Mouse (Mus musculus) olfactory bulb, adult 2 months (tissue): ENCODE results near the gene Rbms2. TPM values are rescaled to one million over a fixed set of nuclear protein-coding genes. Genes with fewer than 3 reads are reported as not detected.
"Not testable (repeated sequence)": the region's sequence is repeated elsewhere in the genome, so short reads cannot be mapped to it uniquely, and the experiment has no call there.

ENCODE experiments used
- H3K27ac ChIP-seq: fragments of 200-500 bp; 2 replicates; pipeline ENCODE4 v1.5.1; 2012; ENCODE audit warnings: low read depth, low read length; ENCODE audit not compliant: insufficient read depth
- H3K4me1 ChIP-seq: fragments of 200-500 bp; 2 replicates; pipeline ENCODE4 v1.6.1; 2012; ENCODE audit warnings: low read length; ENCODE audit not compliant: control insufficient read depth, insufficient read depth
- H3K4me3 ChIP-seq: fragments of 200-500 bp; 2 replicates; pipeline ENCODE4 v1.5.1; 2012; ENCODE audit warnings: mild to moderate bottlenecking, low read depth, low read length, moderate library complexity; ENCODE audit not compliant: insufficient read depth
- CTCF ChIP-seq: fragments of 200-500 bp; IDR thresholded peaks from 2 replicates; pipeline ENCODE4 v1.5.1; 2012; ENCODE audit warnings: low read depth, mild to moderate bottlenecking, low read length, moderate library complexity; ENCODE audit not compliant: insufficient read depth
- POLR2A ChIP-seq: fragments of 200-500 bp; IDR thresholded peaks from 2 replicates; pipeline ENCODE4 v1.6.1; 2012; ENCODE audit warnings: mild to moderate bottlenecking, low read depth, low read length, moderate library complexity; ENCODE audit not compliant: insufficient read depth
- WGBS: fragments of 180-500 bp; shearing (Covaris S2); methylation state at CpG from one replicate; pipeline ENCODE4 v1.1.7; 2018; 5-methylcytosine and 5-hydroxymethylcytosine counted together
- polyA plus RNA-seq: library from polyadenylated mRNA; stranded (reverse); fragments of >200 nt; gene quantifications from 2 replicates; pipeline ENCODE4 v1.2.4, GENCODE M21; 2012; ENCODE audit warnings: low replicate concordance; ENCODE audit not compliant: missing spikeins, insufficient read depth, insufficient read length

Rbms2 gene
- not detected in 2 replicates for polyA plus RNA-seq

- 11% methylated on average over 6 of the region's 6 CpGs for WGBS
- TF ChIP-seq POLR2A (no peak), CTCF (no peak)
- H3K4me1 ChIP-seq = no peaks in the 10 kb centered on the region
- no peak within 1 kb of the TSS for H3K27ac ChIP-seq
- H3K4me3 ChIP-seq = no peak within 1 kb of the TSS
Measured at GRCm38 (mm10) chr10:128179989-128180388, at the start of gene Rbms2. Rbms2 (minus strand) TSS chr10:128180297.

GRCm38 (mm10) chr10:128228009-128228408 is 47.9 kb upstream of the Rbms2 start:
- no peak overlapping the region for H3K27ac ChIP-seq
- WGBS = 92% methylated on average over 8 of the region's 8 CpGs
- no peak overlapping the region for H3K4me3 ChIP-seq
- H3K4me1 ChIP-seq = no peaks in the 10 kb centered on the region; the same call in 1 of the 2 replicates
- TF ChIP-seq POLR2A (no peak), CTCF (no peak)

GRCm38 (mm10) chr10:128227592-128227991 is 47.5 kb upstream of the Rbms2 start:
- TF ChIP-seq POLR2A (no peak), CTCF (no peak)
- Histone ChIP-seq H3K27ac (no peak overlapping the region), H3K4me3 (no peak overlapping the region), H3K4me1 (no peaks in the 10 kb centered on the region; the same call in 1 of the 2 replicates)
- WGBS = 61% methylated on average over 9 of the region's 9 CpGs

- no peak for TF ChIP-seq CTCF
- no peak for TF ChIP-seq POLR2A
- WGBS = 33% methylated on average over 4 of the region's 4 CpGs
Measured at GRCm38 (mm10) chr10:128225538-128225937, 45.4 kb upstream of the Rbms2 start, which contains the start of gene Mip. Mip (plus strand) TSS chr10:128225838.

GRCm38 (mm10) chr10:128225064-128225463 is 45.0 kb upstream of the Rbms2 start:
- no peak for TF ChIP-seq POLR2A
- TF ChIP-seq CTCF = no peak
- 30% methylated on average over 5 of the region's 5 CpGs for WGBS
- no peak overlapping the region for H3K27ac ChIP-seq
- H3K4me3 ChIP-seq = no peak overlapping the region
- no peaks in the 10 kb centered on the region for H3K4me1 ChIP-seq

More at GRCm38 (mm10) chr10:128225538-128225937, 45.4 kb upstream of the Rbms2 start, which contains the start of gene Mip:
- no peak within 1 kb of the TSS for H3K4me3 ChIP-seq
- no peaks in the 10 kb centered on the region for H3K4me1 ChIP-seq
- no peak within 1 kb of the TSS for H3K27ac ChIP-seq

GRCm38 (mm10) chr10:128221533-128222286 is 41.6 kb upstream of the Rbms2 start:
- H3K4me1 ChIP-seq = no peaks in the 10 kb centered on the region
- 59% methylated on average over 16 of the region's 16 CpGs for WGBS
- no peak for TF ChIP-seq CTCF
- no peak for TF ChIP-seq POLR2A
- no peak overlapping the region for H3K4me3 ChIP-seq
- no peak overlapping the region for H3K27ac ChIP-seq

GRCm38 (mm10) chr10:128218387-128219117 is 38.5 kb upstream of the Rbms2 start:
- H3K4me3 ChIP-seq = no peak overlapping the region
- 96% methylated on average over 18 of the region's 18 CpGs for WGBS
- no peak overlapping the region for H3K27ac ChIP-seq
- TF ChIP-seq CTCF (no peak), POLR2A (no peak)
- H3K4me1 ChIP-seq = no peaks in the 10 kb centered on the region

- H3K4me1 ChIP-seq = peaks cover 9% of the 10 kb centered on the region
- no peak for TF ChIP-seq POLR2A
- TF ChIP-seq CTCF = no peak
- H3K27ac ChIP-seq = no peak overlapping the region
- WGBS = 82% methylated on average over 5 of the region's 5 CpGs
- no peak overlapping the region for H3K4me3 ChIP-seq
Measured at GRCm38 (mm10) chr10:128214981-128215380, 34.9 kb upstream of the Rbms2 start.

GRCm38 (mm10) chr10:128214112-128214511 is 34.0 kb upstream of the Rbms2 start:
- 94% methylated on average over 4 of the region's 4 CpGs for WGBS
- H3K4me3 ChIP-seq, H3K27ac ChIP-seq, H3K4me1 ChIP-seq: not testable (repeated sequence)
